Mouse (Mus musculus) brain, adult 2 months (tissue): ENCODE results near the gene Hist2h3c1.
"Not testable (repeated sequence)": the region's sequence is repeated elsewhere in the genome, so short reads cannot be mapped to it uniquely, and the experiment has no call there.

Source experiments
- DNase-seq: peaks from one replicate; pipeline ENCODE4 v3.0.0; 2011; ENCODE audit warnings: low read depth, low spot score

Hist2h3c1 gene

DNA sequence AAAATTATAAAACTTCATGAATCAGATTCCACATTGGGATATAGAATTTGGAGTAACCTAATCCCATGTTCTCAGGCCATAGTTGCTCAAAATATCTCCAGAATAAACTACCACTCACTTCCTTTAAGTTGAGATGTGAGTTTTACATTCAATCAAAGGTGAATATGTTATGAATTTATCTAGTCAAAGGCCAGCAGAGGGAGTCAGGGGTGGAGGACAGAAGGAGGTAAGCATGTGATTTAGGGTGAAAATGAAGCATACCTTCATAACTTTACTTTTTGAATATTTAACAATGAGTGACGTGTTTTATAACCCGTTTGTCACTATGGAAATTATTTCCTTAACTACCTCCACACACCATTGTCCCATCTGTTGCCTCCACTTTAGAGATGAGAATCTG lies 11.6 kb upstream of the Hist2h3c1 start:
- no peak for DNase-seq

DNA sequence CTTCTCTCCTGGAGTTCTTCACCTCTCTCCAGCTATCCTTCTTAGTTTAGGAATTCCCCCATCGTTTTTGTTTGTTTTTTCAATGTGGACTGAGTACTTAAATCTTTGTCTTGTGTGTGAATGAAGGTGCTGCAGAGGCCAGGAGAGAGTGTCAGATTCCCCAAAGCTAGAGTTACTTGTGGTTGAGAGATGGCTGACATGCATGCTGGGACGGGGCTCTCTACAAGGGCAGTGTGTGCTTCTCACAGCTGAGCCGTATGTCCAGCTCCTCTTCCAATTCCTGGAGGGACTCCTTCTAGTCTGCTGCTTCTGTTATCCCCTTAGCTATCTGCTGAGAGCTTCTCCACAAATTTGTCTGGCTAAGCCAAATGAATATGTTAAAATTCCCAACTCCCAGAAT lies 10.6 kb upstream of the Hist2h3c1 start:
- no peak for DNase-seq

GRCm38 (mm10) chr3:96236834-96237334 lies 9.6 kb upstream of the Hist2h3c1 start:
- no peak for DNase-seq

- DNase-seq: no peak
These were observed 9.1 kb upstream of the Hist2h3c1 start for GRCm38 (mm10) chr3:96237335-96237903.

DNA sequence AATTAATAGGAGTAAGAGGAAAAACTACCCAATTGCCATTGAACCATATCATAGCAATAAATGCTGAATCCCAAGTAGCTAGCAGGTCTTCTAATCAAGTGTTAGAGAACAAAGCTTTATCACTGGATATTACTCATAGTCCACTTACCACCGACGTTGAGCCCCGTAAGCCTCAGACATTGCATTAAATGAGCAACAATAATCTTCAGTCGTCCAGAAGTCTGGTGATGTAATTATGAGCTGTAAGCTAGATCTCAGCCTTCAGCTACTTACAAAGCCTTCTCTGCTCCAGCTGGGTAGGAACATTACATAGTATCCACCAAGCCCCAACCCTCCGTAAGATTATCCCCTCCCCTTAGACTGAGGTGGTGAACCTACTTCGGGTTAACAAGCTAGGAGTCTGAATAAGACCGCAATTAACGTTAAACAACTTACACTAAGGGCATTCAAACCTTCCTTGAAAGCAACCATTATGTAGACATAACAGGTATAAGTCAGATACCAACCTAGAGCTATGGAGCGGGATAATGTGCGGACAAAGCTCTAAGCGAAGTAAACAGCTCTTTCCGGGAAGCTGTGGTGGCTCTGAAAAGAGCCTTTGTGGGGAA lies 8.5 kb upstream of the Hist2h3c1 start:
- no peak for DNase-seq

- not testable (repeated sequence) for DNase-seq
These were observed 7.3 kb upstream of the Hist2h3c1 start, which contains the start of gene Hist2h3c2 for GRCm38 (mm10) chr3:96238954-96239793. TSS of gene Hist2h3c2 (minus strand) at chr3:96239127.

GRCm38 (mm10) chr3:96239949-96240798 lies 6.3 kb upstream of the Hist2h3c1 start, which contains the start of gene Hist2h2aa2:
TSS of gene Hist2h2aa2 (minus strand) at chr3:96240276.
- DNase-seq: peak; percentile 90

DNA sequence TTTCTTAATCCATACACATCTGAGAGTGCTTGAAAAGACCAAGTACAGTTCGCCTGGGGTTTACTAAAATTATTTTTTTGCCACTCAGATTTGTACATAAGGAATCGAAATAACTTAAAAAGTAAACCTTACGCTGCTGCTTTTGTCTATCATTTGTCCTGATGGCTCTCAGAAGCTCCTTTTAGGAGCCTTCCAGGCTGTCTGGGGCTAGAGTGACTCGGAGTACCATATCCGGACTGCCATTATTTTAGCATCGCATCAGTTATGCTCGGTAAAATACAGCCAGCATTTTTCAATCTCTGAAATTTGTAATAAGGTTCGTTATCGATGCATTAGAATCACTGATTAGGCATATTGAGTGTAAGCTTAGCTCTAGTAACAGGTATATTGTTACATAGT lies 5.7 kb upstream of the Hist2h3c1 start:
- DNase-seq: no peak

GRCm38 (mm10) chr3:96243921-96244572 lies 2.4 kb upstream of the Hist2h3c1 start:
- no peak for DNase-seq

DNA sequence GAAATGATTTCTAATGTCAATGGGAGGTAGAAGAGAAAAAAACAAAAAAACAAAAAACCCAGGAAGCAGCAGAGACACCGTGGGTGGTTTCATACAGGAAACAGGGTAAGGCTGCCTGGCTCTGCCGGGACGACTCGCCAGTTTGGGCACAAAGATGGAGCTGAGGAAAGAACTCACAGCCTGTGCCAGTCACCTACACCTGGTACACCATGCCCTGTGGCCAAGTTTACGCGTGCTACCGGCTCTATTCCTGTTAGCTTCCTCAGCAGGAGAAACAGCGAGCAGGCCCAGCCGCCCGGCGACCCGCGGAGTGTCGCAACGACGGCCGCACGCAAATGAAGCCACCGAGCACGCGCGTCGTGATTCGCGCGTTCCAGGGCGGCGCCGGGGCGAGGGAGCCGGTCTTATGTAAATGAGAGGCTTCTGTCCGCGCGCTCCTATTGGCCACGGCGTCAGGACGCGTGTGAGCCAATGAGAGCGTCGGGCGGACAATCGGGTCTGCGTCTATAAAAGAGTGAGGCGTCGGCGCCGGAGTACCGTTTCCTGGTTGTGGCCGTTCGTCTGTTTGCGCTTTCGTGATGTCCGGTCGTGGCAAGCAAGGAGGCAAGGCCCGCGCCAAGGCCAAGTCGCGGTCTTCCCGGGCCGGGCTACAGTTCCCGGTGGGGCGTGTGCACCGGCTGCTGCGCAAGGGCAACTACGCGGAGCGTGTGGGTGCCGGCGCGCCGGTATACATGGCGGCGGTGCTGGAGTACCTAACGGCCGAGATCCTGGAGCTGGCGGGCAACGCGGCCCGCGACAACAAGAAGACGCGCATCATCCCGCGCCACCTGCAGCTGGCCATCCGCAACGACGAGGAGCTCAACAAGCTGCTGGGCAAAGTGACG lies 1.2 kb upstream of the Hist2h3c1 start, which contains the start of gene Hist2h2aa1:
Gene Hist2h2aa1, plus strand, starts transcription at position 495 of the 884 bp plus-strand sequence.
- DNase-seq: peak; percentile 91

GRCm38 (mm10) chr3:96246018-96246417 lies 467 bp upstream of the Hist2h3c1 start:
- not testable (repeated sequence) for DNase-seq

- no peak for DNase-seq
These were observed 1.1 kb downstream of the Hist2h3c1 start for GRCm38 (mm10) chr3:96247356-96248140.

DNA sequence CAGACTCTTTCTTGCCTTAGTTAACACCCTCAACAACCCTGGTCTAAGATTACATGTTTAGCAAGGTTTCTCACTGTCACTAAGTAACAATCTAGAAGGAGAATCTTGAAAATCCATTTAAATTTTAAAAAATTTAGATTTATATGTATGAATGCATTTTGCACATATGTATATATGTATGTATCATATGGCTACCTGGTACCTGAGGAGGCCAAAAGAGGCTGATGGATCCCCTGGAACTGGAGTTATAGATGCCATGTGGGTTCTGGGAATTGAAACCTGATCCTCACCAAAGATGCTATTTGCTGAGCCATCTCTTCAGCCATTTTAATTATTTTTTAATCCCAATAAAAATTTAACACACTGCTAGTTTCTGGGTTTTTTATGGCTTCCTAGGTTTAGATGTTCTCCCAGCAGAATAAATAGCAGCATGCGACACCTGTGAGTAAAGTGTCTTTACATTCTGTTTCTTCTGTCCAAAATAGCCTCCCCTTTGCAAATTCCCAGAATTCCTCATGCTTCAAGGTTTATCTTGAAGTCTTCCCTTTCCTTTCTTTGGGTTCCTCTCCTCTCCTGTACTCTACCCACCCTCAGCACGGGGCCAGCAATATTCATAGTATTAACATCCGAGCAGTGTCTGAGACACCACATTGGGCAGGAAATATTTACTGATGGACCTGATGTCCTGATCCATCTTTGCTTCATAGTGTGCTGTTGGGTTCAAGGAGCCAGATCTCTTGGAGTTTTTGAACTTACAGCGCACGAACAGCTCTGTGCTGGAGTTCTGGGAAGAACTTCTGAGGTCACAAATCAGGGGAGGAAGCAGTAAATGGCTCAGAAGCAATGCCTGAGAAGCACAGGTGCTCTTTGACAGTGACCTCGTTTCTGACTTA lies 1.9 kb downstream of the Hist2h3c1 start:
- no peak for DNase-seq

GRCm38 (mm10) chr3:96249034-96249345 lies 2.5 kb downstream of the Hist2h3c1 start:
- DNase-seq: no peak

DNA sequence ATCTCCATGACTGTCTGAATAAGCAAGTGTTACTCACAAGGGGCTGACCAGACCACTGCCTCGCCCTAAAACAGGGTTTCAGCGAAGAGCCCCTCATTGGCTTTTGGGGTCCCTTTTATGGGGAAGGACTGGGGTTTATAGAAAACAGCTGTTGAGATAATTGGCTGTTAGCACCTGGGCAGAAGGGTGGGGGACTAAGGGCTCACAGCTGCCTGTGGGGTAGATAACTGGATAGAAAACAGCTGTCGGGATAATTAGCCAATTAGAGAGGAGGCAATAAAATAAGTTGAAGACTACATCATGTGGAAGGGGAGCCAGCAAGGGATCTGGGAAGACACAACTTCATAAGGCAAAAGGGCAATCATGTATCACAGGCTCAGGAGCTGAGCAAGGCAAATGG lies 4.4 kb downstream of the Hist2h3c1 start:
- DNase-seq: no peak

GRCm38 (mm10) chr3:96251787-96252186 lies 5.3 kb downstream of the Hist2h3c1 start:
- no peak for DNase-seq

DNA sequence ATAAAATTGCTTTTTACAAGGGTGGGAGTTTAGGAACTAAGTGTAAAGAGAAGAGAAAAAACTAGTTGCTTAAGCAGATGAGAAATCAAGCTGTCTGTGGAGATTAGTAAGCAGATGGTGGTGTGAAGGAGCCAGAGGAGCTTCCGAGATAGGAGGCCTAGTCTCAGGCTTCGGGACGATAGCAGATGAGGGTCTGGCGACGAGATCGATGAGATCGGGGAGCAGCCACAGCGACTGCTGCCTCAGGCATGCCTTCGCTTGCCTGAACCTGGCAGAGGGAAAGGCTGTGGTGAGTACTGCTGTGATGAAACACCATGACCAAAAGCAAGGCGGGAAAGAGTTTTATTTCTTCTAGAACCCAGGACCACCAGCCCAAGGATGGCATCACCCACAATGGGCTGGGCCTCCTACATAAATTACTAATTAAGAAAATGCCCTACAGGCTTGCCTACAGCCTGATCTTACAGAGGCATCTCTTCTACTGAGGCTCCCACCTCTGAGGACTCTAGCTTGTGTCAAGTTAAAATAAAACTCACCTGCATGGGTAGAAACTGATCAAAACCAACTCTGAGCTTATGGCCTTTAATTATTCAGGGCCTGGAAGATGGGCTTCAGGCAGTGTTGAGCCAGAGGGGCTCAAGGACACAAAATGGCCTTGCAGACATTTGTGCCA lies 8.3 kb downstream of the Hist2h3c1 start:
- peak; percentile 58 for DNase-seq
